Mouse (Mus musculus) adrenal gland, adult 18-20 months (tissue): ENCODE measurements around the gene Csk. TPM values are rescaled to one million over a fixed set of nuclear protein-coding genes. Genes with fewer than 3 reads are reported as not detected.

Source experiments
- DNase-seq, 2 experiments: peaks; one replicate each; pipeline ENCODE4 v3.0.0; 2021 to 2022; ENCODE audit warnings: low spot score in 2 of 2
- total RNA-seq, 2 experiments: library from RNA; stranded (reverse); gene quantifications; 1 replicate in 1 of 2; 2 replicates in 1 of 2; pipeline ENCODE4 v1.2.3; 2021

The Csk gene
- total RNA-seq, 2 experiments from 2014 or later, result 62.2 to 89.1 TPM

GRCm38 (mm10) chr9:57658970-57659369, 5.5 kb upstream of the Csk start:
- no peak for DNase-seq

DNA sequence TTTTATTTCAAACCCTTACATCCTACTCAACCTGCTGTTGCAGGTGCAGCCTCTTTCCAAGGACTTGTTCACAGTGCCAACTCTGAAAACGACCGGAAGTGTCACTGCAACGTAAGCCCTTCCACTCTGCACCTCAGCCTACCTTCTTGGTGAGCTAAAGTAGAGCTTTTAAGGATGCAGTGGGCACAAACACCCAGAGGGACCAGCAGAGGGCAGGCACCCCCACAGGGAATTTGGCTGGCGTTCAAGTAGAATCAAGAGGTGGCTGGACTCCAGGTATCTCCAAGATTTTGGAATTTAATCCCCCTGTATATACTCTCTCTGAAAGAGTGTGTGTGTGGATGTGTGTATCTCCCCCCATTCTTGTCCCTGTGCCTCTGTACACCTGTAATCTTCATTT, 4.4 kb upstream of the Csk start:
- DNase-seq, result no peak

- no peak for DNase-seq
These were observed 3.4 kb upstream of the Csk start for GRCm38 (mm10) chr9:57656631-57657350.

GRCm38 (mm10) chr9:57655749-57656148, 2.3 kb upstream of the Csk start:
- peak; percentile 96 to 98 for DNase-seq

DNA sequence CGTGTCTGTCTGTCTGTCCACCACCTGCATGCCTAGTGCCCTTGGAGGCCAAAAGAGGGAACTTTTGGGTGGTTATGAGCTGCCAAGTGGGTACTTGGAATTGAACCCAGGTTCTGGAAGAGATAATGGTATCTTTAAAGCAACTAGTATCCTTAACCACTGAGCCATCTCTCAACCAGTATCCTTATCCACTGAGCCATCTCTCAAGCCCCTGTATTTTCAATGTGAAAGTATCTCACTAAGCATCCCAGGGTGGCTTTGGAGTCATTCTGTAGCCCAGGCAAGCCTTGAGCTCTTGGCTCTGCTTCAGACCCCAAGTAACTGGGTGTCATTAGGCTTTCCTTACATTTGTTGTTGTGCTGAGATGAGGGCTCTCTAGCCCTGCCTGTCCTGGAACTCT, 1.5 kb upstream of the Csk start:
- no peak for DNase-seq

DNA sequence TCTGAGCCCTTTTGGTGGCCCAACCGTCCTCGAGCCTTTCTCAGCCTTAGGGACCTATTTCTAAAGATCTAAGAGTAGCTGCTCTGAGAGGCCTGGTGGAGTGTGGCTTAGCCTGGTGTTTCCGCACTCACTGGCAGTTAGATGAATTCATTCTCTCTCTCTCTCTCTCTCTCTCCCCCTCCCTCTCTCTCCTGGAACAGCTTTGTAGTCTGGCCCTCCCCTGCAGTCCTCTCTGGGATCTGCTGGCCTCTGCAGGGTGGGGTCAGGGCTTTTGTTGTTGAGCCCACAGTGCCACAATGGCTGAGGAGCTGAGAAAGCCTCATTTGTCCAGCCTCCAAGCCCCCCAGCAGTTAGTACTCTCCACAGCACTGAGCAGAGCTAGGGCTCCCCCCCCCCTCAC, 576 bp downstream of the Csk start:
- no peak for DNase-seq

DNA sequence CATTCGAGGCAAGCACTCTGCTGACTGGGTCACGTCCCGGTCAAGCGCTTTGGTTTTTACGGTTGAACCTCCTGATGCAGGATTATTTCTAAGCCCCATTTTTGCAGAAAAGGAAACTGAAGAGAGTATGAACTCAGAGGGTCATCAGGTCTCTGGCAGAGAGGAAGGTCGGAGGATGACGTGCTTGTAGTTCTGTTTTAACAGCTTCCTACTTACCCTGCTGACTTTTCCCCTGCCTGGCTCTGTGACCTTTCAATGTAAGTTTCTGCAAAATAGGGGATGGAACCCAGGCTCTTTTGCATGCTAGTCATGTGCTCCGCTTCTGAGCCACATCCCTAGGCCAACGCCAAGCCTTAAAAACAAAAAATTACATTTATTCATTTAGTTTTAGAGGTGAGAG, 1.1 kb downstream of the Csk start:
- DNase-seq, result no peak

DNA sequence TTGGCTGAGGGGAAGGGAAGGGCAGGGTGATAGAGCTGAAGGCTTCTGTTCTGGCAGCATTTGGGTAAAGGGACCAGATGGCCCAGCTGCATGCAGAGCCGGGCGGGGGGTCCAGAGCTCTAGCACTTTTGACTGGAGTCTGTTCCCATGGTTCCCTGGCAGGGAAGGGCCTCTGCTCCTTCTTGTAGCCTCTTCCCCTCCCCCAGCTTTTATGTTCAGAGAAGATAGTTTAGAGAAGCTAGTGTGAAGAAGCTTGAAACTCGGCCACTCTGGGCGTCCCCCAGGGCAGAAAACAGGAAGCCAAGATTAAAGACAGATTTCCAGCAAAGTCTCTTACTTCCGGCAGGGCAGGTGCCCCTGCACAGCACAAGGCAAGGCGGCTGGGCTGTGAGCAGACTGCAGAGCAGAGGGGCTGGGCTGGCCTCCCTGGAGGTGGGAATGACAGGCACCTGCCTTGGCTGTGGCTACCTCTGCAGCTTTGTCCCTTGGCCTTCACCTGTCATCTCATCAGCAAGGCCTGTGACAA, 2.6 kb downstream of the Csk start:
- DNase-seq, result no peak

GRCm38 (mm10) chr9:57650130-57650785, 3.2 kb downstream of the Csk start:
- no peak for DNase-seq

- no peak for DNase-seq
These were observed 5.9 kb downstream of the Csk start for GRCm38 (mm10) chr9:57647286-57648108.

DNA sequence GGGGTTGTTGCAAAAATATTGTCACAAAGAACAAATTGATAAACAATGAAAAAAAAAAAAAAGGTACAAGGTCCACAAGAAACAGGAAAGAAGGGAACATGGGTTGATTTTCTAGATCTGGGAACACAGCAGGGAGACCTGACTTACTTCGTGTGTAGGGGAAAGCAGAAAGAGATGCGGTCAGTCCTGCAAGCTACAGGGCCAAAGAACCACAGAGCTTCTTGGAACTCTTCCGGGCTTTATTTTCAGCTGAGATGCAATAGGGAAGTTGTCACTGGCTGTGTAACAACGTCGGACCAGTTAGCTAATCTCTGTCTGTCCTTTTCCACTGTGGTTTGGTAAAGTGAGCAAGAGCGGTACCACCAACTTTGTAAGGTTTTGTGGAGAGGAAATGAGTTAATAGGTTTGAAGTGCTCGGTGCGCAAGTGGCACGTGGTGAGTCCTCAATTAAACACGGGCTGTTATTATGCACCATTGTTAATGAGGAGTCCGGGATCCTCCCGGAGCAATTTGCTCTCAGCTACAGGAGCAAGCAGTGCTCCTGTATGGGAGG, 6.8 kb downstream of the Csk start:
- no peak for DNase-seq

DNA sequence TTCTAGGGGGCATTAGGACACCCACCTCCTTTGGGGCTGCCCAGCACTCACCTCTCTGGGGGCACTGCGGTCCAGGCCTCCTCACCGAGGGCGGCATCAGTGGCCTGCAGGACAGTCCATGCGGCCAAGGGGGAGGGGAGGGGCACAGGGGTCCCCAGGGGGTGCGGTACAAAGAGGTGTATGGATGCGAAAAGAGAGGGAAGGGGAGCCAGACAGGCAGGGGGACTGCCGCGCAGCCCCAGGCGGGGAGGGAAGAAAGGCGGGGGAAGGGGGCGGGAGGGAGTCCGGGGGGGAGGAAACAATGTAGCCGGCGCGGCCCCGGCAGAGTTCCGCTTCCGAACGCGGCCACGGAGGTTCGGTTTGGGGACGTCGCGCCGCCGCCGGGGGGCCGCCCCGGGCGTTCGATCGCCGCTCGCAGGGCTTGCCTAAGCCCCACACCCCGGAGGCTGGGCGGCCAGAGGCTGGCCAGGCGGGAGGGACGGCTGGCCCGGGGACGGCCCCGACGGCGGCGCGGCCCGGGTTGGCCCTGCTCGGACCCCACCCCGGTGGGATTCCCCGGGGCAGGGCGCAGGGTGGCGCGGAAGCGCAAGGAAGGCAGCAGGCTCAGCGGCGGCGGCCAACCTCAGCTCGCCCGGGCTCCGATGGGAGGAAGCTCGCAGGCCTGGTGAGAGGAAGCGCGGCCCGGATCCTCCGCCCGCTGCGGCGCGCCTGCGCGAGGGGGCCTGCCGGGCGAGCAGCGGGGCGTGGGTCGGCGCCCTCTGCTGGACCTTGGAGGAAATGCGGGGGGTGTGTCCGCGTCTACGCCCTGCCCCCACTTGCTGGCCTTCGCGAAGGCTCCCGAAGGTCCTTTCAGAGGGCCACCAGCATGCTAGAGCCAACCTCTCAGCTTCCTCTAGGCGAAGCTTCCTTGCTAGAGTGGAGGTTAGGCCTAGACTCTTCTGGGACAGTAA, 8.2 kb downstream of the Csk start:
- peak; percentile 97 to 98 for DNase-seq

DNA sequence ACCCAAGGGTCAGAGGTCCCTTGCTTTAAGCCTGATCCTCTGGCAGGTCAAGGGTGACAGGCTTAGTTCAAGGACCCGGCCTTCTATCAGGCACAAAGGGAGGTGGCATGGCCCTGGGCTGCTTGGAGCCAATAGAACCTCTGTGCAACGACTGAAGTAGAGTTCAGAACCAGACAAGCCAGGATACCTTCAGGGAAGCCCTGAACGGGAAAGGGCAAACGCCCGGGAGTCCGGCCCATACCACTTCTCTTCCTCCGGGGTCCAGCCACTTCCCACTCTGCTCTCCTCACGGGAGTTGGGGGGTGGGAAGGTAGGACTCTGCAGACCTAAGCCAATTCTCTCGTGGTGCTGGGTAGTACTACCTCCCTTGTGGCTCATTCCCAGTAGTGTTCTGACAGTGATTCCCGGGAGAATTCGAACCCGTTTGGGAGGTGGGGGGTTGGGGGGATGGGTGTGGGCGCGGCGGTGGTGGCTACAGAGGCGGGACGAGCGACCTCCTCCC, 8.9 kb downstream of the Csk start:
- DNase-seq, result no peak

- DNase-seq, result no peak
These were observed 9.6 kb downstream of the Csk start for GRCm38 (mm10) chr9:57643856-57644180.

GRCm38 (mm10) chr9:57643169-57643855, 10.1 kb downstream of the Csk start:
- no peak for DNase-seq

DNA sequence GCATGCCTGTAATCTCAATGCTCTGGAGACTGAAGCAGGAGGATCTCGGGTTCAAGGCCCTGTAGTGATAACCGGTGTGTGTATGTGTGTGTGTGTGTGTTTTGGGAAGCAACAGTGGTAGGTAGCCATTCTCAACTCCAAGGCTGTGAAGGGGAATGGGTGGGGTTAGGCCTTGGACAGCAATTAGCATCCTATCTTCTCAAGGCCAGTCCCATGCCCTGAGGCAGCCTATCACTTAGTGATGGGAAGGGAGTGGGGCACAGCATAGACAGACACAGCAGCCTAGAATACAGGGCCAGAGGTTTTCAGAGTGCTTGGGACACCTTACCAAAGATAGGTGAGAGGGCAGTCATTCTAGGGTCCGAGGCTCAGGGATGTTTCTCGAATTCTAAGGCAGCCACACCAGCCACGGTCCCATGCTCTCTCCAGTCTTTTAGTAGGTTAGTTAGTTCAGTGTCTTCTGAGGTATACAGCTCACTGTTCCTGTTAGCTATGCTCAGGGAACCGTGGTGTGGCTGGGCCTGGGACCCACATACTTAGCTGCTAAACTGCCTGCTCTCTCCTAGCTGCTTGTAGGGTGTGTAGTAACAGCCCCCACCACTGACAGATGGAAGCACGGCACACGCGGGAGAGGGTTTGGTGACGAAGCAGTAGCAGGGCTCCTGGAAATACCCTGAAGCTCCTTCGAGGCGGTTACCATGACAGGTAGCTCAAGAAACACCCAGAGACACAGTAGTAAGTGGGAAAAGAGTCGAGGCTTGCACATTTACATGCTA, 11.5 kb downstream of the Csk start:
- no peak for DNase-seq

DNA sequence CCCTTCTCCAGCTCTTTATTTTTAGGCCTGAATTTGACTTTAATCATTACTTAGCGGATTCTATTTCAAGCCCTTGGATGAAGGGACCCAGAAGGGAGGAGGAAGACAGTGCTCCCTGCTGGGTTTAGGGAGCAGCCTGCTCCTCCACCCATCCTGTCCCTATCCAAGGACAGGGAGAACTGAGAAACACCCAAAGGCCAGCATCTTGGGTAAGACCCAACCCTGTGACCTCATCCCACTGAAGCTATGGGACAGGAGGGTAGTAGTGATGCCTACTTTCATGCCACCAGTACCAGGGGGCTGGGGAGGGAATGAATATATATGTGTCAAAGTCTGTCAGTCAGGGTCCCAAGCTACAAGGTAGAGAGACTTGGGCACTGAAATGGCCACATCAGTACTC, 12.4 kb downstream of the Csk start:
- DNase-seq, result no peak

- DNase-seq, result no peak
These were observed 13.0 kb downstream of the Csk start for GRCm38 (mm10) chr9:57640384-57640783.
